Mouse (Mus musculus) layer of hippocampus, postnatal 25 days (tissue): Measurements from ENCODE around the gene Cpt1c. TPM values are rescaled to one million over a fixed set of nuclear protein-coding genes. Genes with fewer than 3 reads are reported as not detected.

ENCODE experiments used
- DNase-seq, 2 experiments: peaks; one replicate each; pipeline ENCODE4 v3.0.0; 2022; ENCODE audit warnings: mixed read lengths in 2 of 2, low spot score in 1 of 2; ENCODE audit errors: extremely low spot score in 1 of 2
- microRNA-seq, 2 experiments: library from miRNA; unstranded; fragments of <30 nt; microRNA quantifications; one replicate each; pipeline ENCODE4 v1.2.0; 2021
- total RNA-seq, 2 experiments: library from RNA; stranded (reverse); gene quantifications; 2 replicates each; pipeline ENCODE4 v1.2.3; 2021

The Cpt1c gene
- total RNA-seq, 2 experiments from 2014 or later: 117 to 128 TPM

DNA sequence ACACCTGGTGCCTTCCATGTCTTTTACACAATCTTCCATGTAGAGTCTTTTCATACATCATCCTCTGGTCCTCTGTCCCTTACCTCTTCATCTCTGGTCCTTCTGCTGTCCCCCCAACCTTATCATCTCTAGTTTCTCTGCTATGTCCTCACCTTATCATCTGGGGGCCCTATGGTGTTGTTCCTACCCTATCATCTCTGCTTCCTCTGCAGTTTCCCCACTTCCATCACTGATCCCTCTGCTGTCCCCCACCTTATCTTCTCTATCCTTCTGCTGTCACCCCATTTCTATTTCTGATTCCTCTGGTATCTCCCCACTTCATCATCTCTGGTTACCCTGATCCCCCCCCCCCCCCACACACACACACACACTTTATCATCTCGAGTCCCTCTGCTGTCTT lies 46.1 kb downstream of the Cpt1c start:
- DNase-seq: no peak

- no peak for DNase-seq
Observed at GRCm38 (mm10) chr7:44925468-44925867, 49.2 kb downstream of the Cpt1c start.

GRCm38 (mm10) chr7:44922530-44922929 lies 52.1 kb downstream of the Cpt1c start:
- DNase-seq: no peak

GRCm38 (mm10) chr7:44919127-44919526 lies 55.5 kb downstream of the Cpt1c start:
- DNase-seq: no peak

DNA sequence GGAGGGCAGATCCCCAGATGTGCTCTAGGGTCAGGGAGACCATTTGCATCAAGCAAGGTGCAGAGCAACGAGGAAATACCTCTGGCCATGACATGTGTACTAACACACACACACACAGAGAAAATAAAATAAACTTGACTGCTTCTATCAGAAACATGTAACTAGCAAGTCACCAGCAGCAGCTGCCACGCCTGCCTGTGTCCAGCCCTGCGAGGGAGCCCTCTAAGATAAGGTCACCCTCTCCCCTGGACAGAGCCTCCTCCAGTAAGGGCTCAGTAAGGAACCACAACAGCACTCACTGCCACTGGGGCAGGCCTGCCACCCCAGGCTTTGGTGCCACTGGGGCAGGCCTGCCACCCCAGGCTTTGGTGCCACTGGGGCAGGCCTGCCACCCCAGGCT lies 56.4 kb downstream of the Cpt1c start:
- DNase-seq: peak in 1 of 2 experiments; percentile 6

- DNase-seq: no peak
Observed at GRCm38 (mm10) chr7:44916881-44917280, 57.8 kb downstream of the Cpt1c start.

GRCm38 (mm10) chr7:44916191-44916590 lies 58.5 kb downstream of the Cpt1c start:
- DNase-seq: no peak

- DNase-seq: no peak
Observed at GRCm38 (mm10) chr7:44915314-44915713, 59.3 kb downstream of the Cpt1c start.

DNA sequence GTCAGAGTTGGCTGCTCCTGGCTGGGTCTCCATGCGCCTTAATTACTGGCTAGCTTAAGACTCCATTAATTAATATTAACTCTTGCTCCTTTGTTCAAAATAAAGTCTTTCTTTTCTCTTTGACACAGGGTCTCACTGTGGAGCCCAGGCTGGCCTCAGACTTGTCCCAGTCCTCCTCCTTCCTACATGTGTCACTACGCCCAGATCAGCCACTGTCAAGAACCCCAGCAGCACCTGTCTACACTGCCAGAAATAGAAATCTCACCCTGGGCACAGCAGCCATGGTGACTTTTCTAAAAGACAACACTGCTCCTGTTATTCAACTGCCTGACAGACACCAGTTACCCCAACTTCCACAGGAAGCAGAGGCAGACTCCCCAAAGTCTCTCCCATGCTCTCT lies 60.3 kb downstream of the Cpt1c start:
- DNase-seq: no peak

Small RNA genes within 50 kb of the gene (microRNA-seq; reads per million reads assigned to microRNA genes)
- 1.8 to 2.0 reads per million in 2 experiments for gene Mir7054

Other genes with a start within 250 kb of the Cpt1c start
- gene Vrk3, start 226.4 kb downstream of the Cpt1c start, total RNA-seq: 10 to 100 TPM; 33.8 to 35.0 TPM
- under 1 TPM; 0.31 to 0.37 TPM for gene Zfp473, start 223.8 kb downstream of the Cpt1c start, total RNA-seq
- gene Nup62, start 158.8 kb downstream of the Cpt1c start, total RNA-seq: 10 to 100 TPM; 30.7 to 31.1 TPM
- 1 to 10 TPM; 1.4 to 2.4 TPM for gene Il4i1, start 158.5 kb downstream of the Cpt1c start, total RNA-seq
- gene Atf5, start 158.2 kb downstream of the Cpt1c start, total RNA-seq: 10 to 100 TPM; 26.7 to 31.2 TPM
- gene Akt1s1, start 125.9 kb downstream of the Cpt1c start, total RNA-seq: 10 to 100 TPM; 76.1 to 79.5 TPM
- gene Tbc1d17, start 125.8 kb downstream of the Cpt1c start, total RNA-seq: 10 to 100 TPM; 59.0 to 61.0 TPM
- 10 to 100 TPM; 31.1 to 34.0 TPM for gene Pnkp, start 117.7 kb downstream of the Cpt1c start, total RNA-seq
- 100 to 1,000 TPM; 311 to 358 TPM for gene Ptov1, start 105.1 kb downstream of the Cpt1c start, total RNA-seq
- 100 to 1,000 TPM; 105 to 108 TPM for gene Med25, start 82.1 kb downstream of the Cpt1c start, total RNA-seq
- gene Fuz, start 78.8 kb downstream of the Cpt1c start, total RNA-seq: 10 to 100 TPM; 27.3 to 29.2 TPM
- 100 to 1,000 TPM; 304 to 306 TPM for gene Ap2a1, start 45.4 kb downstream of the Cpt1c start, total RNA-seq
- 1 to 10 TPM in 1 of 2 experiments, under 1 TPM in 1; 0.73 to 1.0 TPM for gene Tsks, start 31.6 kb downstream of the Cpt1c start, total RNA-seq
- gene Prmt1, start 11.7 kb upstream of the Cpt1c start, total RNA-seq: 100 to 1,000 TPM; 161 to 174 TPM
- 10 to 100 TPM; 39.5 to 40.1 TPM for gene Irf3, start 22.8 kb upstream of the Cpt1c start, total RNA-seq
- gene Bcl2l12, start 23.9 kb upstream of the Cpt1c start, total RNA-seq: 1 to 10 TPM; 1.9 to 3.4 TPM
- gene Scaf1, start 41.5 kb upstream of the Cpt1c start, total RNA-seq: 100 to 1,000 TPM; 151 to 156 TPM
- gene Rras, start 43.1 kb upstream of the Cpt1c start, total RNA-seq: 10 to 100 TPM; 11.7 to 12.3 TPM
- gene Prr12, start 78.0 kb upstream of the Cpt1c start, total RNA-seq: 10 to 100 TPM; 67.9 to 81.7 TPM
- 10 to 100 TPM; 49.8 to 59.4 TPM for gene Nosip, start 87.6 kb upstream of the Cpt1c start, total RNA-seq
- 1 to 10 TPM; 5.6 to 6.6 TPM for gene Prrg2, start 87.8 kb upstream of the Cpt1c start, total RNA-seq
- gene Rcn3, start 117.4 kb upstream of the Cpt1c start, total RNA-seq: 1 to 10 TPM; 9.6 to 9.7 TPM
- 10 to 100 TPM; 18.1 to 21.0 TPM for gene Fcgrt, start 129.0 kb upstream of the Cpt1c start, total RNA-seq
- gene Rps11, start 149.6 kb upstream of the Cpt1c start, total RNA-seq: 100 to 1,000 TPM; 418 to 465 TPM
- gene Rpl13a, start 153.9 kb upstream of the Cpt1c start, total RNA-seq: 100 to 1,000 TPM; 765 to 826 TPM
- not detected for gene Gm45713, start 161.4 kb upstream of the Cpt1c start, total RNA-seq
- gene Flt3l, start 161.6 kb upstream of the Cpt1c start, total RNA-seq: 1 to 10 TPM; 4.5 to 8.2 TPM
- 10 to 100 TPM; 43.2 to 47.0 TPM for gene Pih1d1, start 179.5 kb upstream of the Cpt1c start, total RNA-seq
- gene Aldh16a1, start 179.7 kb upstream of the Cpt1c start, total RNA-seq: 10 to 100 TPM; 10.9 to 13.6 TPM
- 1,000 to 10,000 TPM; 1,494 to 1,551 TPM for gene Slc17a7, start 189.1 kb upstream of the Cpt1c start, total RNA-seq
- under 1 TPM in 1 of 2 experiments, not detected in 1; 0.26 TPM for gene Gfy, start 204.7 kb upstream of the Cpt1c start, total RNA-seq
- gene Pth2, start 206.1 kb upstream of the Cpt1c start, total RNA-seq: not detected
- gene Ccdc155, start 230.0 kb upstream of the Cpt1c start, total RNA-seq: 1 to 10 TPM; 2.4 to 2.9 TPM
- 1 to 10 TPM; 1.2 to 2.4 TPM for gene Dkkl1, start 237.3 kb upstream of the Cpt1c start, total RNA-seq
- gene Tead2, start 240.9 kb upstream of the Cpt1c start, total RNA-seq: 1 to 10 TPM; 4.7 to 5.5 TPM